ENCODE assay signal across 17 mouse cellular contexts in genomic region chrX:151313732-151314131, GRCm38 (mm10). TPM values are rescaled to one million over a fixed set of nuclear protein-coding genes. Genes with fewer than 3 reads are reported as not detected.
A peak's percentile ranks its signal among the peaks of the same experiment; 100 is the strongest.
DNase-seq lines count a peak whose midpoint lies in the region; ATAC-seq and TF ChIP-seq lines count a peak whose summit lies in the region.
"Had no signal": no experiment of that assay in that cellular context is flagged by ENCODE, and none has a peak within 500 bp of the region (broad histone marks: within the 10 kb centered on the region; RNA-seq: fewer than 3 reads in every experiment).

No protein-coding gene starts in this region.

- no peak for ATAC-seq in liver, postnatal 0 days
- no peak for ATAC-seq in monocyte, adult 5-6 weeks (replicated peaks; ENCODE audit: insufficient number of reproducible peaks, low FRiP score, low TSS enrichment, poor library complexity, severe bottlenecking)
- ATAC-seq: intestine, embryonic 15.5 days had no signal

- H3K9me3 ChIP-seq in E14TG2a.4 (ENCODE audit: low read length), result no peaks in the 10 kb centered on the region
- H3K9me3 ChIP-seq in liver, postnatal 0 days (ENCODE audit: low read length), result no peaks in the 10 kb centered on the region
- H3K9me3 ChIP-seq: forebrain, embryonic 10.5 days; heart, embryonic 15.5 days; intestine, embryonic 15.5 days; midbrain, embryonic 12.5 days; neural tube, embryonic 12.5 days had no signal

- H3K9ac ChIP-seq in liver, postnatal 0 days (replicated peaks), result no peak overlapping the region
- H3K9ac ChIP-seq: heart, embryonic 15.5 days; intestine, embryonic 15.5 days; midbrain, embryonic 12.5 days; neural tube, embryonic 12.5 days had no signal

- H3K4me2 ChIP-seq in liver, postnatal 0 days (ENCODE audit: low read depth, low read length), result no peak overlapping the region
- H3K4me2 ChIP-seq: heart, embryonic 15.5 days; intestine, embryonic 15.5 days; midbrain, embryonic 12.5 days; neural tube, embryonic 12.5 days had no signal

- no peak for DNase-seq in layer of hippocampus, adult 2 months (ENCODE audit: low spot score in 2 of 2)
- no peak for DNase-seq in layer of hippocampus, postnatal 25 days (ENCODE audit: extremely low spot score in 1 of 2, low spot score in 1 of 2)
- peak; percentile 24 for DNase-seq in MEL-GATA-1-ER (ENCODE audit: extremely low read depth, low read depth)
- peak; percentile 15 for DNase-seq in liver, postnatal 0 days
- no peak for DNase-seq in yolk sac, embryonic 10.5 days (ENCODE audit: low spot score)
- DNase-seq in gastrocnemius, postnatal 10 days, result no peak
- DNase-seq: adrenal gland, postnatal 25 days; cerebellum, adult 18-20 months; gastrocnemius, adult 2 months; lung, adult 2 months had no signal

- H3K4me3 ChIP-seq in layer of hippocampus, adult 2 months, result no peak overlapping the region
- no peak overlapping the region for H3K4me3 ChIP-seq in E14TG2a.4 (replicated peaks; ENCODE audit: low read length)
- no peak overlapping the region for H3K4me3 ChIP-seq in liver, postnatal 0 days (ENCODE audit: low read depth, low read length)
- H3K4me3 ChIP-seq: forebrain, embryonic 10.5 days; gastrocnemius, adult 2 months; heart, embryonic 15.5 days; intestine, embryonic 15.5 days; midbrain, embryonic 12.5 days; neural tube, embryonic 12.5 days had no signal

- peak; percentile 27 for TF ChIP-seq CTCF in layer of hippocampus, adult 2 months (conservative IDR thresholded peaks at IDR 0.05)
- TF ChIP-seq CTCF in E14TG2a.4 (conservative IDR thresholded peaks at IDR 0.05; ENCODE audit: low read length), result peak; percentile 45
- peak; percentile 46 for TF ChIP-seq CTCF in liver, postnatal 0 days (IDR thresholded peaks at IDR 0.05; ENCODE audit: low read depth)

- WGBS in liver, postnatal 0 days (ENCODE audit: insufficient replicate concordance), result 73% methylated on average over 4 of the region's 4 CpGs

- no peak overlapping the region for H3K27ac ChIP-seq in layer of hippocampus, adult 2 months
- no peak overlapping the region for H3K27ac ChIP-seq in liver, postnatal 0 days (ENCODE audit: low read depth)
- H3K27ac ChIP-seq: forebrain, embryonic 10.5 days; gastrocnemius, adult 2 months; heart, embryonic 15.5 days; intestine, embryonic 15.5 days; midbrain, embryonic 12.5 days; neural tube, embryonic 12.5 days had no signal

- no peaks in the 10 kb centered on the region for H3K27me3 ChIP-seq in E14TG2a.4 (ENCODE audit: insufficient read depth, low read length)
- H3K27me3 ChIP-seq in liver, postnatal 0 days (ENCODE audit: insufficient read depth, low read length), result 0 out of 2 replicates have a peak, but pooled peaks cover 3% of the 10 kb centered on the region
- H3K27me3 ChIP-seq: heart, embryonic 15.5 days; neural tube, embryonic 12.5 days had no signal

- H3K4me1 ChIP-seq in E14TG2a.4 (replicated peaks; ENCODE audit: low read depth, low read length), result peaks cover 6% of the 10 kb centered on the region; the same call in 1 of the 2 replicates
- no peaks in the 10 kb centered on the region for H3K4me1 ChIP-seq in liver, postnatal 0 days (ENCODE audit: insufficient read depth)
- H3K4me1 ChIP-seq: forebrain, embryonic 10.5 days; heart, embryonic 15.5 days; intestine, embryonic 15.5 days; midbrain, embryonic 12.5 days; neural tube, embryonic 12.5 days had no signal

- no peak for TF ChIP-seq EP300 in liver, postnatal 0 days (IDR thresholded peaks at IDR 0.05; ENCODE audit: low read depth)

- H3K36me3 ChIP-seq in E14TG2a.4 (ENCODE audit: insufficient read depth, low read length), result no peaks in the 10 kb centered on the region
- H3K36me3 ChIP-seq in liver, postnatal 0 days (replicated peaks; ENCODE audit: insufficient read depth, low read length), result no peaks in the 10 kb centered on the region
- H3K36me3 ChIP-seq: heart, embryonic 15.5 days; intestine, embryonic 15.5 days; midbrain, embryonic 12.5 days; neural tube, embryonic 12.5 days had no signal

RNA-seq across cellular contexts. Expression of gene Fam120c, which starts 30.2 kb away (rescaled TPM):
- total RNA-seq in layer of hippocampus, adult 2 months (2021), result 10 to 100 TPM; 47.4 to 48.1 TPM
- total RNA-seq in layer of hippocampus, postnatal 25 days (2021), result 10 to 100 TPM; 45.9 to 46.2 TPM
- polyA plus RNA-seq in liver, postnatal 0 days (2015; fragmentation: Nextera tagmentation; extraction: Ambion mirVana), result 0.46 and 0.58 TPM in 2 replicates
- 1.4 to 3.1 TPM (median 1.9 TPM) in 3 replicates for total RNA-seq in monocyte, adult 5-6 weeks (2017)
- 10 to 100 TPM; 19.2 to 20.9 TPM for total RNA-seq in gastrocnemius, postnatal 10 days (2021)

Comparison
In these comparisons a context has a peak if more than half of its experiments do, and no peak if none do; other contexts are left out.
1. DNase-seq: peak in MEL-GATA-1-ER (single experiment) and liver, postnatal 0 days (single experiment); none in layer of hippocampus, adult 2 months (0 of 2), layer of hippocampus, postnatal 25 days (0 of 2), yolk sac, embryonic 10.5 days (single experiment) and gastrocnemius, postnatal 10 days (single experiment).
2. Peak in every context shown above with its lines, with median percentiles within 50 percentile points of each other: CTCF ChIP-seq.